Mouse (Mus musculus): ENCODE measurements around the gene Zfp36l1. TPM values are rescaled to one million over a fixed set of nuclear protein-coding genes. Genes with fewer than 3 reads are reported as not detected.

Zfp36l1 gene
- polyA plus RNA-seq, 1 experiment from 2014 or later = 107 TPM

DNA sequence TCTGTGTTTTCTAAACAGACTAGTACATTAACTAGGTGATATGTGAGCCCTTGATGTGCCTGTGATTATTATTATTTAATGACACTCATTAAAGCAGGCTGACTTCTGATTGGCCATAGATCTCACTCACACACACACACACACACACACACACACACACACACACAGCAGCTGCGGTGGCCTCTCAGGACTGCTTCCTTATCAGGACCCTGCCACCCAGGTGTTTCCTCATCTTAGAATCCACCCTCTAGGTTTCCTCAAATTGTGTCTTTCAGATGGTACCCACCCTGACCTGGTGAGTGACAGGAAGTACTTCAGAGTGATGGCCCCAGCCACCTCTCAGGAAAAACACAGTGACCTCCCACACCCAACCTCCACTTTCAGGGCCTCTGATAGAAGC, 52.0 kb downstream of the Zfp36l1 start:
- H3K36me3 ChIP-seq = no peaks in the 10 kb centered on the region
- H3K4me3 ChIP-seq (replicated peaks) = no peak overlapping the region
- peak; percentile 35; the same call in 1 of the 2 replicates for ATAC-seq
- no peak overlapping the region for H3K4me2 ChIP-seq (replicated peaks)
- no peaks in the 10 kb centered on the region for H3K27me3 ChIP-seq (replicated peaks)
- peaks cover 35% of the 10 kb centered on the region for H3K4me1 ChIP-seq (replicated peaks)
- WGBS = 50% methylated on average over 1 of the region's 1 CpGs
- H3K27ac ChIP-seq = peak overlapping the region; percentile 20
- no peaks in the 10 kb centered on the region for H3K9me3 ChIP-seq
- H3K9ac ChIP-seq = no peak overlapping the region

DNA sequence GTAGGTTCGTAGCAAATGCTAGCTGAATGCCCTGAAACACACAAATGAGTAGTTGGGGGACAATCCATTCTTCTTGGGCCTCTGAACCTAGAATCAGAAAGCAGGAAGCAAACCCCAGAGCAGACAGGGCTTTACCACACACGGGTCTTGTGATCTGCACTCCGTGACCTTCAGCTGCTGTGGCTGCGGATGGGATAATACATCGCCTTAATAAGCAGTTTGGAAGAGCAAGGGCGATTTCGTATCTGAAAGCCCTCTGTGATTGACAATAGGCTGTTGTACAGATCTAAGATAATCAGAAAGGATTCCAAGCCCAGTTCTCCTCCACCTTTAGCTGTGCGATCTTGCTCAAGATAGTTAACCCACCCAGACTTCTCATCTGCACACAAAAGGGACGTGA, 52.5 kb downstream of the Zfp36l1 start:
- 51% methylated on average over 9 of the region's 9 CpGs for WGBS
- H3K27ac ChIP-seq = peak overlapping the region; percentile 20
- H3K27me3 ChIP-seq (replicated peaks) = no peaks in the 10 kb centered on the region
- H3K9ac ChIP-seq = no peak overlapping the region
- no peaks in the 10 kb centered on the region for H3K9me3 ChIP-seq
- no peak overlapping the region for H3K4me3 ChIP-seq (replicated peaks)
- H3K4me2 ChIP-seq (replicated peaks) = no peak overlapping the region
- H3K36me3 ChIP-seq = no peaks in the 10 kb centered on the region
- peaks cover 35% of the 10 kb centered on the region for H3K4me1 ChIP-seq (replicated peaks)
- ATAC-seq = no peak

DNA sequence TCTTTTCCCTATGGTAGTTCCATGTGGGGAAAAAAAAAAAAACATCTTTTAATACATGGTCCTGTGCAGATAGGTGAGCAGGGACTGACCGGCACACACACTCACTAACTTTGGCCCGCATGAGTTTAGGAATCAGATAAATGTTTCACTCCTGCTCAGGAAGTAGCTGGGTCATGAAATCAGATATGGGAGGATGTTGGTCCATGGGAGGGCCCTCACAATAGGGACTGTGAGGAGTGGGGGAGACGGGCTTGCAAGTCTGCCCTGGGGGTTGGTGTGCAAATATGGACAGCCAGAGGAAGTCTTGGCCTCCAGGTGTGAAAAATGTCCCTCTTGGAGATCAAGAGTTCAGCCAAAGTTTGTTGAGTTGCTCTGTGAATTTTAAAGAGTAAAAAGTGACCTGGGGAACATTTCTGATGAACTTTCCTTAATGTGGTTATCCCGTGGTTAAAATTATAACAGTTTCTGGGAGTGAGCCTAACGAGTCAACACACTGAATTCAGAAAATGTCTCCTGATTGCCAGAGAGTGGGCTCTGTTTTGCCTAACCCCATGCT, 53.0 kb downstream of the Zfp36l1 start:
- H3K4me1 ChIP-seq (replicated peaks) = peaks cover 38% of the 10 kb centered on the region
- 64% methylated on average over 5 of the region's 5 CpGs for WGBS

More for the DNA sequence above, 53.0 kb downstream of the Zfp36l1 start:
- no peak for ATAC-seq
- no peak overlapping the region for H3K4me3 ChIP-seq (replicated peaks)
- H3K27ac ChIP-seq = peak overlapping the region; percentile 20; the same call in 1 of the 2 replicates
- H3K36me3 ChIP-seq = no peaks in the 10 kb centered on the region
- H3K9me3 ChIP-seq = no peaks in the 10 kb centered on the region
- H3K9ac ChIP-seq = no peak overlapping the region
- H3K27me3 ChIP-seq (replicated peaks) = no peaks in the 10 kb centered on the region
- no peak overlapping the region for H3K4me2 ChIP-seq (replicated peaks)

Other genes with a start within 250 kb of the Zfp36l1 start
- 51.2 and 53.6 TPM in 2 replicates for gene Actn1, start 147.4 kb upstream of the Zfp36l1 start, polyA plus RNA-seq (2015; fragmentation: Nextera tagmentation; extraction: Ambion mirVana)

All from intestine, embryonic 15.5 days (tissue).